Mouse (Mus musculus): Measurements from ENCODE around the gene Gm21985. TPM values are rescaled to one million over a fixed set of nuclear protein-coding genes. Genes with fewer than 3 reads are reported as not detected.
A peak's percentile ranks its signal among the peaks of the same experiment; 100 is the strongest.

Gm21985 gene
- not detected for total RNA-seq (2021)
- long read RNA-seq, experiment 1 = 0 reads
- long read RNA-seq, experiment 2, partial matches to known transcripts = 0 of 3 reads
- long read RNA-seq, experiment 2, other reads (novel, unspliced or antisense) = 3 of 3 reads

DNA sequence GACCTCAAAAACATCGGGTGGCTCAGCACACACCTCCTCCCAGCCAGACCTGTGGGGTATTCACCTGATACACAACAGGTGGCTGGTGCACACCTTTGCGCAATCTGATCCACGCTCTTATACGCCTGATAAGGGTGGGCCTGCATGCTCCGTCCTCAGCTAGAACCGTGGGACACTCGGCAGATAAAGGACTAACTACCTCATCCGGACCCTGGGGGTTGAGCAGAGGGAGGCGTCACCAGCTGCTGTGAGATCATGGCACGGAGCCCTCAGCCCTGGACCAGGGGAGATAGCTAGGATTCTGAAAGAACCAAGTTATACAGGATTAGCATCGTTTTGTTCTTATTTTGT is at the start of gene Gm21985:
TSS of gene Gm21985 (plus strand) at position 73 of the 351 bp plus-strand sequence.
- DNase-seq (ENCODE audit: low spot score in 2 of 2) = peak in 1 of 2 experiments; percentile 33

DNA sequence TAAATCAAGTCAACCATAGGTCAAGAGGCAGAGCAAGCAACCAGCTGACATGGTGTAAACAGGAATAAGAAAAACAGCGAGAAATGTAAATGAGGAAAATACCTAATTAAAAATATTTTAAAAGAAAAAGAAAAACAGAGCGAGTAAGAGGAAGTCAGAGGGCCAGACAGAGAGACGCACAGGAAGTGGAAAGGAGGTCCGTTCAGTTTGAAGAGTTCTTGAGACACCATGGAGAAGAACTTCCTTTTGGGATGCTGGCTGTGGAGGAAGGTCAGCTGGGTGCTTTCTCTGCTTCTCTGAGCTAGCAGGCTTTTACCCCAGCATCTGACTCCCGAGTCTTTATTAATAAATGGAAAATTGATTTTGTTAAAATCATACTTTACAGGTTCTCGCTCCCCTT is 48.5 kb upstream of the Gm21985 start:
- DNase-seq (ENCODE audit: low spot score in 2 of 2) = no peak

DNA sequence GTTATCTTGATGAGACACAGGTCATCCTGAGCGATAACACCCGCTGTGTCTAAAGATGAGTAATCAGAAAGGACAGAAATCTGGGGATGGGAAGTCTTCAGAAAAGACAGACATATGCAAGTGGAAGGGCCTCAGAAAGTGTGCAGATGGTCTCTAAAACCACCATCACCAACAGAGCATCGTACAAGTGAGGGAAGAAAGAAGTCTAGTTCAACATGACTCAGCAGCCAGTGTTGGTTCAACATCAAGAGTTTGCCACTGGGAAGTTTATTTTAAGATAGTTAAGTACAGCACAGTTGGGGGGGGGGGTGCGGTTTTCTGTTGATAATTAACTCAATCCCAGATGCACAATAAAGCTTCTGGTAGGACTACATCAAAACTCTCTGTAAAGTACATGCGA is 45.2 kb upstream of the Gm21985 start:
- no peak for DNase-seq (ENCODE audit: low spot score in 2 of 2)

DNA sequence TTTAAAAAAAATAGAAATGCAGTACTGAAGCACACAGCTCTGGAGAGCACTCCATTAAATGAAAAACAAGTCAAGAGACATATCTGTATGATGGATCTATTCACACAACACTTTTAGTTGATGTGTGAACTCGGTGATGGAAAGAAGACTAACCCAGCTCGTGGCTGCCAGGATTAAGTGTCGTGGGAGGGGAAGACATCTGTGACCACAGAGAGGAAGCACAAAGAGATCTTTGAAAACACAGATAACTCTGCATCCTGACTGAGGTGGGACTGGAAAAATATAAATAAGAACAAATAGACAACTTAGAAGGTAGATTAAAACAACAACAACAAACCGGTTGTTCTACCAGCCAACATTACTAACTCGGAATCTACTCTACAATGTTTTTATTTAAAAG is 43.5 kb upstream of the Gm21985 start:
- no peak for DNase-seq (ENCODE audit: low spot score in 2 of 2)

DNA sequence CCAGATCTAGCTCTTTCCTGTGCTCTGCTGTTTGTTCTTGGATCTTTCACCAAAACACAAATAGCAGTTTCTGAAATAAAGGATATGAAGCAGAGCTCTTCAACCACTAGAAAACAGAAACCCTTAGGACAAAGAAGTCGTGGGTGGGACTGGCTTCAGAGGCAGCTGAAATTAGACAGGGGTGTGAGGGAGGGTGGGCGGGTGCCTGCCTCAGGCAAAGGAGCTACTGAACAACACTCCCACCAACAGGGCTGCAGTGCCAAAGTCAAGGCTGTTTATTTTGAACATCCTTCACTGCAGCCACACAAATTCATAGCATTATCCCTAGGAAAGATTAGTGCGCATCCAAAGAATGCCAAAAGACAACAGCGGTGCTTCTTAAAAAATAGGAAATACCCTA is 41.8 kb upstream of the Gm21985 start:
- DNase-seq (ENCODE audit: low spot score in 2 of 2) = no peak

DNA sequence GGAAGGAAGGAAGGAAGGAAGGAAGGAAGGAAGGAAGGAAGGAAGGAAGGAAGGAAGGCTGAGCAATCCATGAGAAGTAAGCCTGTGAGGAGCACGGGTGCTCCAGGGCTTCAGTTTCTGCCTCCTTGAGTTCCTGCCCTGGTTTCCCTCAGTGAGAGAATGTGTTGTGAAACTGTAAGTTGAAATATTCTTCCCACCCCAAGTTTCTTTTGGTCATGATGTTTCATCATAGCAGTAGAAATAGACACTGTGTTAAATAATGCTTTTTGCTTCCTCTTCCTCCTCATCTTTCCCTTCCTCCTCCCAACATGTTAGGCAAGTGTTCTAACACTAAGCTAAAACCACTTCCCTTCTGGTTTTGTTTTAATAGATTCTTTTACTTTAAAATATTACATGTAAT is 33.5 kb upstream of the Gm21985 start:
- DNase-seq (ENCODE audit: low spot score in 2 of 2) = no peak

DNA sequence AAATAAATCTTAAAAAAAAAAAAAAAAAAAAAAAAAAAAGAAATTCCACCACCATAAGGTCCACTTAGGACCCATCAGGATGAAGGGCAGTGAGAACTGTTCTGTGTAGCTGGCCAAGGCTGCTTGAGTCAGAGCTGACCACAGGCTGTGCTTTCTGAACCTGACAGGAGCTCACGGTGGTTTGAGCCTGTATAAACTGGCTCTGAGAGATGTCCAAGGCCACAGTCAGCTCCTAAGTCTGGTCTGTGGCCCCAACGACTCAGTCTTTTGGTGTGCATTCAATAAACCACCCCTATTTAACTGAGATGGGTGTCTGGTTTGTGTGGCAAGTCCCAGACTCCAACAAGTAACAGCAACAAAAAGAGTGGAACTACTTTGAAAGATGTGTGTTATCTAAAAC is 29.5 kb upstream of the Gm21985 start:
- DNase-seq (ENCODE audit: low spot score in 2 of 2) = no peak

DNA sequence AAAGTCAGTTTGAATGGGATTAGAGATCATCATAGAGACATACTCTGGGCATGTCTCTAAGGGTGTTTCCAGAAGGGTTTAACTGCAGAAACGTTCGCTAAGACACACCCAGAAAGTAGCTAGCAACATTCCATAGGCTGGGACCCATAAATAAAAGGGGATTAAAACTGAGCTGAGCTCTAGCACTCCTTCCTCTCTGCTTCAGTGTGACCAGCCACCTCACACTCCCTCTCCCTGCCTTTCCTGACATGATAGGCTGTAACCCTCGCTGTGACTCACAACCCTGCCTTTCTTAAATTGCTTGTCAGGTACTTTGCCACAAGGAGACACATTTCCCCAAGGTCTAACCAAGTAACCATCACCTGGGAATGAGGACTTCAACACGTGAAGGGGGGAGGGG is 28.1 kb upstream of the Gm21985 start:
- no peak for DNase-seq (ENCODE audit: low spot score in 2 of 2)

DNA sequence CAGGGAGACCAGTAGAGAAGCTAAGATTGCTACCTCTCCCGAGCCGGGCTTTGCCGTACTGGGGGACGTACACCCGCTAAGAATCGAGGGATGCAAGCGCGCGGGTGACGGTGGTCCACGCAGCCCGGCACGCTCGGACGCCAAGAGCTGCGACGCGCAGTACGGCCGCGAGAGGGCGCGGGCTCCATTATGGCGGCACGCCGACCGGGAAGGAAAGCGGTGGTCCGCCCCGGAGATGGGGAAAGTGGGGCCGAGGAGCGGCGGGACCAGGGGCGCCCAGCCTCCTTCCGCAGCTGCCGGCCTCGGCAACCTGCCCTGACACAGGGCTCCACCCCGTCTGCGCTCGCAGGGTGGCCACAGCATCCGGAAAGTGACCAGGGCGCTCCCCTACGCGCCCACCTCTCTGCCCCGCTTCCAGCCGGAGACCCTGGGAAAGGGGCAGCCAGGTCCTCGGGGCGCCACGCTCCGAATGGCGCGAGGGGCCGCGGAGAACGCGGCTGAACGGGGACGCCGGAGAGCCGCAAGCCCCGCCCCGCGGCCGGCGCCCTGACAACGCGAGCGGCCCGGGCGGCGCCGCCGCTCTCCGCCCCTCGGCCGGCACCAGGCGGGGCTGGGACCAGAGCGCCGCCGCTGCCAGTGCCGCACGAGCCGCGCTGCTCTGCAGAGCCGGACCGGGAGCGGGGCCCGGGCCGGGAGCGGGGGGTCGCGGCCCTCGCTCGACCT is 26.7 kb upstream of the Gm21985 start, which contains the start of gene Lpcat4:
TSS of gene Lpcat4 (plus strand) at position 257 of the 723 bp plus-strand sequence.
- peak; percentile 69 to 72 for DNase-seq (ENCODE audit: low spot score in 2 of 2)

DNA sequence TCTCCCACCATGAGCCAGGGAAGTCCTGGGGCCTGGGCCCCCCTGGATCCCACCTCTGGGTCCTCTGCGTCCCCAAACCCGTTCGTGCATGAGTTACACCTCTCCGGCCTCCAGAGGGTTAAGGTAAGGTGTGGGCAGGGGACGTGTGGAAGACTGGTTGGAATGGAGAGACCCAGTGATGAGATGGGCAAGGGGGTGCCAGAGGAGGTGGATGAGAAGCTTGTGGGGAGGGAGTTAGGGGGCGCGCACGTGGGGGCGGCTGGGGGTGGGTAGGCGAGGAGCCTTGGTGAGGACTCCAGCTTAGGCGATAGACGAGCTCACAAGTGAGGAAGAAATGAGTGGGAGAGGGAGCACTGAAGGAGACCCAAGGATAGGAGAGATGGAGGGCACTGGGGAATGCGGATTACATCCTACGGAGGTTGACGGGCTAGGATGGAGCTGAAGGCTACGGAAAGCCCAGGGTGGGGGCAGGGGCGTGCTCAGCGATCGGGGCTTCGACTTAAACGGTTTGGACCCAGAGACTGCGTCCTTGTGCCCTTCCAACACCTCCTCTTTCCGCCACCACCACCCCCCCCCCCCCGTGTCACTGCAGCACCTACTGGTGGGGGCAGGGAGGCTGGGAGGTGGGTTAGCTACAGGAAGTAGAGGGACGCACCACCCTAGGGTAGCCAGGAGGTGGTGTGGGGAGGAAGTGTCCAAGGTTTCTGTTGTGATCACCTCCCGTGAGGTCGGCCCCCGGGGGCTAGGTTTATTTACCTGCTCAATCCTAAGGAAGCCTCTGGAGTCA is 26.0 kb upstream of the Gm21985 start:
- DNase-seq (ENCODE audit: low spot score in 2 of 2) = no peak

DNA sequence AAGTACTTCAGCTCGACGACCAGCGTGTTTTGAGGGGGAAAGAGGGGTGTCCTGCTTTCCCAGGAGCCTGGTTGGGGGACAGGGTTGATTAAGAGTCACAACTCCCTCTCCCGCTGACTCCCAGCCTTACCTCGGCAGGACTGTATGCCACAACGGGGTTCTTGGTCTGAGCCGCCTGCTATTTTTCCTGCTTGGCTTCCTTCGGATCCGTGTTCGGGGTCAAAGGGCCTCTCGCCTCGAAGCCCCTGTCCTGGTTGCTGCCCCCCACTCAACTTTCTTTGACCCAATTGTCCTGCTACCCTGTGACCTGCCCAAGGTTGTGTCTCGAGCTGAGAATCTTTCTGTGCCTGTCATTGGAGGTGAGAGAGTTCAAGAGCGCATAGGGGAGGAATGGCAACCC is 24.3 kb upstream of the Gm21985 start:
- no peak for DNase-seq (ENCODE audit: low spot score in 2 of 2)

DNA sequence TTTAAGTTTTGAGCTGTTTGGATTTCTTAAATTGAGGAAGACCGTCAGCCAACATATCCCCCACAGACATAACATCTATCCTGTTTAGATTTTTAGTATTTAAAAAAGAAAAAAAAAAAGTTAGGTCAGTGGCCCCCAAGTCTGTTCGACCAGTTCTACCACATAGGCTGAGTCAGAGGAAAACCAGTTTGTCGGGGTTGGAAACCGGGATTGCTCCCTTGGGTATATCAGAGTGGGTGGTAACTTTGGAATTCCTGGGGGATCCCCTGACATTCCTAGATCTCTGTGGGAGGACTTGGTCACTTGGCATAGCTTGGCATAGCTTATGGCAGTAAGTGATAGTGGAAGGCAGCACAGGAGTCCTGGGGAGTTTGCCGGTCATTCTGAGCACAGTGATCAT is 20.8 kb upstream of the Gm21985 start:
- DNase-seq (ENCODE audit: low spot score in 2 of 2) = no peak

DNA sequence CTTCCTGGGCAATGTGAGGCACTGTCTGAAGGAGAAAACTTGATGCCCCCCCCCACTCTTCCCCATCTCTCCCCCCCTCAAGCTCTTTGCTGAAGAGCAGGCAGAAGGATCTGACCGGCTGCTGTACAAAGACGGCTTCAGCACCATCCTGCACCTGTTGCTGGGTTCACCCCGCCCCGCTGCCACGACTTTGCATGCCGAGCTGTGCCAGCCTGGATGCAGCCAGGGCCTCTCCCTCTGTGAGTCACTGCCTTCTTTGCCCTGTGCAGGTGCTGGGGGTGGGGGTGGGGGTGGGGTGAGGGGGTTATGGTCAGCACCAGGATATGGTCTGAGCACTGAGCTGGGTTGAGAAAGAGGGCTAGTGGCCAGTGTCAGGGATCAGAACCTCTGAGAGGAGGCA is 19.9 kb upstream of the Gm21985 start:
- no peak for DNase-seq (ENCODE audit: low spot score in 2 of 2)

DNA sequence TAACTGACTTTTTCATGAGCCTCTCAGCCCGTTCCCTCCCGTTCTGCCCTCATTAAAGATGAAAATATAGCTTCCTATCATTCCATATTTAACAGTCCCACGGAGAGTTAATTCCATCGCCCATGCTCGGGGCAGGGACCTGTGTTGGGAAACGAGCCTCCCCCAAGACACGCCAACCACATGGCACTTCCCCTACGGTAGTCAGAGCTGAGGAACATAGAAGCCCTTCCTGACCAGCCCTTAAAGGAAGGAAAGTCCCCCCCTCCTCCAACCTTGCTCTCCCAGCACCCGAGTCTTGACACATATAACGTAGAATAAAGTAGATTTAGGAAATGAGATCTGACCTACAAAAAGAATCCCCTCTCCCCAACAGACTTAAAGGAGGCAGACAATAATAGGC is 18.8 kb upstream of the Gm21985 start:
- no peak for DNase-seq (ENCODE audit: low spot score in 2 of 2)

DNA sequence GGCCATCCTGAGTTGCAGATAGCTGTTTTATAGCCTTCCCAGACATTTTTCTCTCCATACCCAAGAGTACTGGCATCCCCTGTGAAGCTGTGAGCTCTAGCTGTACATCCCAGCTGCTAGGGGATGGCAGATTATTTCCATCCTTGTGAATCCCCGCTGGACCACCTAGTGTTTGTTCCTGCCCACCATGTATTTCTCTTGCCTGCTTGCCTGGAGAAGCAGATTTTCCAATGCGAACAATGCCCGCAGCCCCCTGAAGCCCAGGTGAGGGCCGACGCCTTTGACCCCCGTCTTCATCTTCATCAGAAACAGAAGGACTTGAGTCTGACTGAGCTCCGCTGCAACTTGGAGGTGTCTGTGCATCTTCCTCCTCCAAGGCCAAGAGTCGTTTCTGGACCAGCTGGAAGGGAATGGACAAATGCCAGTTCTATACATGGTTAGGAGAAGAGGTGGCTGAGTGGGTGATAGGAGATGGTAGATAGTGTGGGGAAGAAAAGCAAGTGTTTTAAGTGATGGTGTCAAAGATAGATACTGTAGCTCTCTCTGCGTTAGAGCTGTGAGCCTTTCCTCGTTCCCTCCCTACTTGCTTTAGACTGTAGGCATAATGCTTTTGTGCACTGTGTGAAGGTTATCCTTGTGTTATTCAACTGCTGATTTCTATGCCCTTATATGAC is 16.2 kb upstream of the Gm21985 start:
- no peak for DNase-seq (ENCODE audit: low spot score in 2 of 2)

DNA sequence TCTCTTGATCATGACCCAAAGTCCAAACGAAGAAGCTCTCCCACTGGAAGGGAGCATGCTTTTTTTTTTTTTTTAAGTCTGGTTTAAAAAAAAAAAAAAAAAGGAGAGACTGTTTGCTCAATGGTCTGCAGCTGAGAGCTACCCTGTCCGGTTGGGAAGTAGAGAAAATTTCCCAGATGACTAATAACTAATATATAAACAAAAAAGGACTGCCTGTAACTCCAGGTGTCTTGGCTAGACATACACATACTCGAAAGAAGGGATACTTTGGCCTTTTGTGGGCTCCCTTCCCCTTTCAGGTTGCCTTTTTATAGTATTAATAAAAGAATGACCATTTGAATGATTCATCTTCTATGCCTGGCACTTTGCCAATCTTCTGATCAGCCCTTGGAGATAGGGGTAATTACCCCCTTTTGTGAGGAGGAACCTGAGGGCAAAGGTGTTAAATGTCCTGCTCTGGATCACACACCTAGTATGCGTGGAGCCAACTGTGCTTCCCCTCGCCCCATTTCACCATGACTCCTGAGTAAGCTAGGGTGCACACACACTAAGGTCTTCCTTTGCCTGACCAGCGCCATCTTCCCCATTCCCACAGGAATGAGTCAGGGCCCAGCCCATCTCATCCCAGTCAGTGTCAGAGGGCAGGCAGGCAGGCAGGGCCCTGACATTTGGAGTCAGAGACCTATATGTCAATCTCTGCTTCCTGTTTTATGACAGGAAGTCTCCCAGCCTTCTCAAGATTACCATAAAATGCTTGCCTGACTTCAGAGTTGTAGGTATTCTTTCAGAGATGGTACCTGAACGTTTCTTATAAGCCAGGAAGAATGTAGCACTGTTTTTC is 11.2 kb upstream of the Gm21985 start:
- no peak for DNase-seq (ENCODE audit: low spot score in 2 of 2)

DNA sequence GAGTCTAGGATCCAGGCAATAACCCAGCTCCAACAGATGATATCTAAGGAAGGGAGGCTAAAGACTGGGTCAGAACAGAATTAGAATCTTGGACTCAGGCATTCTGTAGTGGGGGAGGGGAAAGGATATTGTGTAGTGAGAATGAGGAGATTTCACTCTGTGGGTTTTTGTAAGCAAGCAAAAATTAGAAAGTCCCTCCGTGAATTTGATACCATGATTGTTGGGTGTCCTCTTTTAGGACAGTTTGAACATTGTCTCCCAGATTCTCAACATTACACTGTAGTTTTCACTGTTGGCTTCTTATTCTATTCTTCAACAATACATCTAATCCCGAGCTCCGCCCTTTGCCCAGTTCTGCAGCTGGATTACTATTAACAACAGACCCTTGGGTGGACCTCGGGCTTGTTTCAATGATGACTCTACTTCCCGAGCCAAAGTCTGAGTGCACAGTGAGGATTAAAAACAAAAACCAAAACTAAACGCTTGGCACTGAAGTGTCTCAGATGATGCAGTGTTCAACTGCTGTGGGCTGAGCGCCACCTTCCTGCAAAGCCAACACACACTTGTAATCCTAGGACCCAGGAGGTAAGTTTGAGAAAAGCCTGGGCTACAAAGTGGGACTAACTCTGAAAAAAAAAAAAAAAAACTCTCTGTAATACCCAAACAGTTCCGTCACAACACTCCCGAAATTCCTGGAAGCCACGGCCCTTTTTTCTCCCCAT is 6.7 kb upstream of the Gm21985 start, which contains the start of gene Nutm1:
TSS of gene Nutm1 (minus strand) at position 51 of the 722 bp plus-strand sequence.
- no peak for DNase-seq (ENCODE audit: low spot score in 2 of 2)

DNA sequence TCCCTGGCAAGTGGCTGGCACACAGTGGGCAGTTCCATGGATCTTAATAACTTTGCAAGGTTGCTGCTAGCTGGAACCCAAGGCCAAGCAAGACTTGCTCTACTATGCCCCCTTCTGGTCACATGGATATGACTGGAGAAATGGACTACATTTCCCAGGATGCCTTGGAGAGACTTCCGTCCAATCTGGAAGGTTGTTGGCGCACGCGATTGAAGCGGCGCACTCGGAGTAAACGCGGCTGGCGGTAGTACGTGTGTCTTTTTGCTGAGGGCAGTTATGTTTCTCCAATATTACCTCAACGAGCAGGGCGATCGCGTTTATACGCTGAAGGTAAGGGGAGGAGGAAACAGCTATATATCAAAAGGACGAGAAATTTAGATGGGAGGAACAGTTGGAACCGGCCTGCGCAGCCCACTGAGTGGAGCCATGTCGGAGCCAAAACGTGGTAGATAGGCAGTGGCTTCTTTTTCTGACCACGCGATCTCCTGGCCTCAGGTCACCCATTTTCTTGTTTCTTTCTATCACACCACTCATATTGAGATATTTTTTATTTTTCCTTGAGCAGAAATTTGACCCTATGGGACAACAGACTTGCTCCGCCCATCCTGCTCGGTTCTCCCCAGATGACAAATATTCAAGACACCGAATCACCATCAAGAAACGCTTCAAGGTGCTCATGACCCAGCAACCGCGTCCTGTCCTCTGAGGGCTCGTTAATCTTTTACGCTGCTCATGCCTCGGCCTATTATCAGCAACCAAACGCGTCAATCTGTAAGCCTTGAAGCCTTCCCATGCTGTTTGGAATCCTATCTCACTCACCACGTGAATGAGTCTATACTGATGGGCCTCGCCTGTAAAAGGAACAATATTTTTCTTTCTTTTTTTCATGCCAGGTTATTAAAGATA is 4.1 kb upstream of the Gm21985 start, which contains the start of gene Nop10:
TSS of gene Nop10 (plus strand) at position 179 of the 906 bp plus-strand sequence.
- peak; percentile 34 to 66 for DNase-seq (ENCODE audit: low spot score in 2 of 2)

DNA sequence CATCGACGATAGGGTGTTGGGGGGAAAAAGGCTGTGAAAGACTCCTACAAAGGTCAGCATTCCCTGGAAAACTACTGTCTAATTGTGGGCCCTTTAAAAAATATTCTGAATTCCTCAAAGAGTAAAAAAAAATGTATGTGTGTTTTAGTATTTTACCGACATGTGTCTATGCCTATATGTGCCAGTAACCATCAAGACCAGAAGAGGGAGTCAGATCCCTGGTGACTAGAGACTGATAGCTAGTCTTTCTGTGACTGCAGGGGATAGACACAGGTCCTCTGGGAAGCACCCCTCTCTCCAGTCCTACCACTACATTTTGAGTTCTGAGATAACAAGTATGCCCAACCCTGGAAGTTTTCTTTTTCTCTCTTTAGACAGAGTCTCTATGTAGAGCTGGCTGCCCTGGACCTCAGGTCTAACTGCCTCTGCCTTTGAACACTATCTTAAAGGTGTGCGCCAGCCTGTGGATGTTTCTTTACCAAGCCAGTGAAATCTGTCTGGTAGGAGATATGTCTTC is 3.3 kb upstream of the Gm21985 start:
- DNase-seq (ENCODE audit: low spot score in 2 of 2) = no peak
